Mouse (Mus musculus): ENCODE results near the gene Fhad1.

The Fhad1 gene

GRCm38 (mm10) chr4:141932785-141933574 lies 81.9 kb downstream of the Fhad1 start:
- no peak for DNase-seq (ENCODE audit: low spot score)

- no peak for DNase-seq (ENCODE audit: low spot score)
Observed at GRCm38 (mm10) chr4:141931526-141931925, 83.4 kb downstream of the Fhad1 start.

- no peak for DNase-seq (ENCODE audit: low spot score)
Observed at GRCm38 (mm10) chr4:141930001-141930400, 84.9 kb downstream of the Fhad1 start.

GRCm38 (mm10) chr4:141928881-141929281 lies 86.0 kb downstream of the Fhad1 start:
- DNase-seq (ENCODE audit: low spot score): no peak

GRCm38 (mm10) chr4:141925781-141926345 lies 89.0 kb downstream of the Fhad1 start:
- no peak for DNase-seq (ENCODE audit: low spot score)

- no peak for DNase-seq (ENCODE audit: low spot score)
Observed at GRCm38 (mm10) chr4:141923961-141924360, 90.9 kb downstream of the Fhad1 start.

- DNase-seq (ENCODE audit: low spot score): no peak
Observed at GRCm38 (mm10) chr4:141920391-141920790, 94.5 kb downstream of the Fhad1 start.

- DNase-seq (ENCODE audit: low spot score): no peak
Observed at GRCm38 (mm10) chr4:141917735-141918419, 97.0 kb downstream of the Fhad1 start.

GRCm38 (mm10) chr4:141914040-141914439 lies 100.8 kb downstream of the Fhad1 start:
- no peak for DNase-seq (ENCODE audit: low spot score)

GRCm38 (mm10) chr4:141913201-141913993 lies 101.5 kb downstream of the Fhad1 start:
- DNase-seq (ENCODE audit: low spot score): no peak

- no peak for DNase-seq (ENCODE audit: low spot score)
Observed at GRCm38 (mm10) chr4:141904710-141905109, 110.2 kb downstream of the Fhad1 start.

- no peak for DNase-seq (ENCODE audit: low spot score)
Observed at GRCm38 (mm10) chr4:141902479-141902858, 112.4 kb downstream of the Fhad1 start.

GRCm38 (mm10) chr4:141901711-141902478 lies 113.0 kb downstream of the Fhad1 start:
- no peak for DNase-seq (ENCODE audit: low spot score)

GRCm38 (mm10) chr4:141900421-141900820 lies 114.5 kb downstream of the Fhad1 start:
- DNase-seq (ENCODE audit: low spot score): no peak

GRCm38 (mm10) chr4:141899936-141900335 lies 114.9 kb downstream of the Fhad1 start:
- DNase-seq (ENCODE audit: low spot score): no peak

GRCm38 (mm10) chr4:141898905-141899304 lies 116.0 kb downstream of the Fhad1 start:
- no peak for DNase-seq (ENCODE audit: low spot score)

GRCm38 (mm10) chr4:141897838-141898237 lies 117.0 kb downstream of the Fhad1 start:
- DNase-seq (ENCODE audit: low spot score): no peak

GRCm38 (mm10) chr4:141897225-141897624 lies 117.7 kb downstream of the Fhad1 start:
- no peak for DNase-seq (ENCODE audit: low spot score)

- no peak for DNase-seq (ENCODE audit: low spot score)
Observed at GRCm38 (mm10) chr4:141895772-141896171, 119.1 kb downstream of the Fhad1 start.

GRCm38 (mm10) chr4:141893157-141893784 lies 121.6 kb downstream of the Fhad1 start:
- no peak for DNase-seq (ENCODE audit: low spot score)

- DNase-seq (ENCODE audit: low spot score): no peak
Observed at GRCm38 (mm10) chr4:141886385-141886968, 128.4 kb downstream of the Fhad1 start.

Measured in spleen, adult 12 weeks (tissue).